Mouse (Mus musculus): ENCODE measurements around the gene Elof1. TPM values are rescaled to one million over a fixed set of nuclear protein-coding genes. Genes with fewer than 3 reads are reported as not detected.
A peak's percentile ranks its signal among the peaks of the same experiment; 100 is the strongest.
"Not testable (repeated sequence)": the region's sequence is repeated elsewhere in the genome, so short reads cannot be mapped to it uniquely, and the experiment has no call there.

Gene Elof1
- polyA plus RNA-seq, 1 experiment from 2014 or later: 190 TPM

DNA sequence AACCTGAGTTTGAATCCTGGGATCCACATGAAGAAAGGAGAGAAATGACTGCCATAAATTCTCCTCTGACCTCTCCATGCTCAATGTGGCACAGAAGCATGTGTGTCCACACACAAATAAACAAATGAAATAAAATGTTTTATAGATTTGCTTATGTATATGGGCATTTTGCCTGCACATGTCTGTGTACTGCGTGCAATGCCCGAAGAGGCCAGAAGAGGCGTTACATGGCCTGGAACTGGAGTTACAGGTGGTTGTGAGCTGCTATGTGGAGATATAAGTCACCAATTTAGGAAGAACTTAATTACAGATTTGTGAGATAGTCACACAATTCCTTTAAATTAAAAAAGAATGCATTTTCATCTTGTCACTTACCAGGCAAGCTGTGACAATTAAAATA, 36.8 kb upstream of the Elof1 start:
- Histone ChIP-seq H3K27me3 (no peaks in the 10 kb centered on the region; the same call in 1 of the 2 replicates), H3K27ac (no peak overlapping the region), H3K4me1 (replicated peaks) (peaks cover 19% of the 10 kb centered on the region), H3K9me3 (no peaks in the 10 kb centered on the region), H3K4me2 (replicated peaks) (no peak overlapping the region), H3K36me3 (no peaks in the 10 kb centered on the region), H3K9ac (replicated peaks) (no peak overlapping the region), H3K4me3 (replicated peaks) (no peak overlapping the region)
- ATAC-seq: no peak
- 87% methylated on average over 3 of the region's 3 CpGs for WGBS

DNA sequence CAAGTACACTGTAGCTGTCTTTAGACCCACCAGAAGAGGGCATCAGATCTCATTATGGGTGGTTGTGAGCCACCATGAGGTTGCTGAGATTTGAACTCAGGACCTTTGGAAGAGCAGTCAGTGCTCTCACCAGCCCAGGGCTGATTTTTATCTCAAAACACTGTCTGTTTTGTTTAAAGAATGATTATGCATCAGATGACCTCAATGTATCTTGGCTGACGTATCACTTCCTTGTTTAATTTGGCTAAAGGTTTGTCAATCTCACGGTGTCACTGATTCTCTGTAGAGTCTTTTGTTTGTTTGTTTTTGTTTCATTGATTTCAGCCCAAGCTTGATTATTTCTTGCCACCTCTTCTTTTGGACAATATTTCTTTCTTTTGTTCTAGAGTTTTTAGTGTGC, 34.0 kb upstream of the Elof1 start:
- no peaks in the 10 kb centered on the region for H3K9me3 ChIP-seq
- no peaks in the 10 kb centered on the region for H3K27me3 ChIP-seq
- H3K27ac ChIP-seq: no peak overlapping the region
- no peak overlapping the region for H3K4me2 ChIP-seq (replicated peaks)
- no peak for ATAC-seq
- H3K4me1 ChIP-seq (replicated peaks): peaks cover 4% of the 10 kb centered on the region
- H3K36me3 ChIP-seq: no peaks in the 10 kb centered on the region
- 89% methylated on average over 2 of the region's 2 CpGs for WGBS
- H3K9ac ChIP-seq (replicated peaks): no peak overlapping the region
- H3K4me3 ChIP-seq (replicated peaks): no peak overlapping the region

DNA sequence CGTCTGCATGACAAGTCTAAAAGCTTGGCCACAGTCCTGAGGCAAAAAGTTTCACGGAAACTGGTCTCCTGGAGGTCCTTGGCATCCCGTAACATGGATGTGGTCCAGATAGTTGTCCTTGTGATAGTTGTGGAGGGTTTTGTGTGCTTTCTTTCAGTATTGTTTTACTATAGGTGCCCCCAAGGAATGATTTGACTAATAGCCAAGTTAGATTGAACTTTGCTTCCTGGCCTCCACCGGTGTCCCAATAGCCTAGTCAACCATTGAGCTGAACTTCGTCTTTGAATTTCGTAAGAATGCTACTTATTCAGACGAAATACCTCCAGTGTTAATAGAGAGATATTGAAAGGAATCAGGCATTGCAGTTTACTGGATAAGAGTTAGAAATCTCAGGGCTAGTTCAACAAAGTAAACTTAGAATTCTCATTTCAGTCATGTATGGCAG, 33.3 kb upstream of the Elof1 start:
- H3K4me1 ChIP-seq (replicated peaks); H3K4me2 ChIP-seq (replicated peaks); H3K27ac ChIP-seq; ATAC-seq; H3K9me3 ChIP-seq; H3K4me3 ChIP-seq (replicated peaks); H3K27me3 ChIP-seq; H3K36me3 ChIP-seq; H3K9ac ChIP-seq (replicated peaks): not testable (repeated sequence)
- WGBS: 85% methylated on average over 7 of the region's 7 CpGs

DNA sequence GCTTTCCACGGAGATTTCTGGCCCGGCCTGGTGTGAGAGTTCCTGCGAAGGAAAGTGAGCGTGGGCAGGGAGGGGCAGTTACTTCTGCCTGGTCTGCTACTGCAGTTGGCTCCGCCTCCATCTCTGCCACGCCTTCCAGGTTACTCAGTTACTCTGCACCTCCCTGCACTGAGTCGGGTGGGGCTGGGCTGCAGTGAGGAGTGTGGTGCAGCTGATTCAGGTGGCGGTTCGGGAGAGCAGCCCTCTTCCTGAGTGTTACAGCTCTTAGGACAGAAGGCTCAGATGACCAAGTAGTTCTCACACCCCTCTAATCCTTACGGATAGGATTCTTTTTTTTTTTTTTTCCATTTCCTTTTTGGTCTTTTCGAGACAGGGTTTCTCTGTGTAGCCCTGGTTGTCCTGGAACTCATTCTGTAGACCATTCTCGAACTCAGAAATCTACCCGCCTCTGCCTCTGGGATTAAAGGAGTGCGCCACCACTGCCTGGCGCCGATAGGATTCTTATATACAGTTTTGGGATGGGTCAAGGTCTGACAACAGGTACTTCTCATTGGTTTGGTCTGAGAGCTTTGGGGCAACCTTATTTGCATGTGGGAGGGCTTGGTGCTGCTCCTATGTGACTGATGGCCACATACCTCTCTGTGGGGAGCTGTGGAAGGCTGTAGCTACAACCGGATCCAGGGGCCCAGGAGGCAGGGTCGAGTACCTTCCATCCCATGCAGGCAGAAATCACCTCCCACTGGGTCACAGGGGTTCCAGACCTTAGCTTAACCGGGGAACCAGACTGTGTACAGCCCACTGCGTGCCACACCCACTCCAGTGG, 32.7 kb upstream of the Elof1 start:
- Histone ChIP-seq H3K4me1 (replicated peaks) (no peaks in the 10 kb centered on the region), H3K9ac (replicated peaks) (no peak overlapping the region), H3K4me2 (replicated peaks) (no peak overlapping the region), H3K9me3 (no peaks in the 10 kb centered on the region), H3K36me3 (no peaks in the 10 kb centered on the region), H3K27me3 (no peaks in the 10 kb centered on the region), H3K4me3 (replicated peaks) (no peak overlapping the region), H3K27ac (no peak overlapping the region)
- WGBS: 78% methylated on average over 20 of the region's 20 CpGs
- no peak for ATAC-seq

DNA sequence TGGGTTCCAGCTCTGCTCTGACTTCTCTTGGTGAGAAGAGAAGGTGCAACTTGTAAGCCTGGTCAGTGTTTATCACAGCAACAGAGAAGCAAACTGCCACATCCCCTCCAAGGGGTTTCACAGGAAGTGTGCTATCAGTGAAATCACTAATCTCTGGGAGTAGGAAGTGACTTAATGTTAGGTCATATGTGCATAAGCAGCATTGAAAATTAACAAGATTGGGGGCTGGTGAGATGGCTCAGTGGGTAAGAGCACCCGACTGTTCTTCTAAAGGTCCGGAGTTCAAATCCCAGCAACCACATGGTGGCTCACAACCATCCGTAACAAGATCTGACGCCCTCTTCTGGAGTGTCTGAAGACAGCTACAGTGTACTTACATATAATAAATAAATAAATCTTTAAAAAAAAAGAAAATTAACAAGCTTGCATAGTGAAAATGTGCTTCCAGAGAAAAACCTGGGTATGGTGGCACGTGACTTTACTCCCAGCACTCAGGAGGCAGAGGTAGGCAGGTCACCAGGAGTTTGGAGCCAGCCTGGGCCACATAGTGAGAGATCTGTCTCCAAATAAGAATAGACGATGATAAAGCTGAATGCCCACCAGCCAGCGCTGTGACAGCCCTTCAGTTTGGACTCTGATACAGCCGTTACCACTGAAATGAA, 27.5 kb upstream of the Elof1 start:
- no peak overlapping the region for H3K4me2 ChIP-seq (replicated peaks)
- no peak overlapping the region for H3K27ac ChIP-seq
- whole genome bisulfite sequencing: 81% methylated on average over 8 of the region's 8 CpGs
- H3K4me3 ChIP-seq (replicated peaks): no peak overlapping the region
- H3K4me1 ChIP-seq (replicated peaks): no peaks in the 10 kb centered on the region
- no peak for ATAC-seq
- no peaks in the 10 kb centered on the region for H3K27me3 ChIP-seq
- no peaks in the 10 kb centered on the region for H3K36me3 ChIP-seq
- no peak overlapping the region for H3K9ac ChIP-seq (replicated peaks)
- H3K9me3 ChIP-seq: no peaks in the 10 kb centered on the region

DNA sequence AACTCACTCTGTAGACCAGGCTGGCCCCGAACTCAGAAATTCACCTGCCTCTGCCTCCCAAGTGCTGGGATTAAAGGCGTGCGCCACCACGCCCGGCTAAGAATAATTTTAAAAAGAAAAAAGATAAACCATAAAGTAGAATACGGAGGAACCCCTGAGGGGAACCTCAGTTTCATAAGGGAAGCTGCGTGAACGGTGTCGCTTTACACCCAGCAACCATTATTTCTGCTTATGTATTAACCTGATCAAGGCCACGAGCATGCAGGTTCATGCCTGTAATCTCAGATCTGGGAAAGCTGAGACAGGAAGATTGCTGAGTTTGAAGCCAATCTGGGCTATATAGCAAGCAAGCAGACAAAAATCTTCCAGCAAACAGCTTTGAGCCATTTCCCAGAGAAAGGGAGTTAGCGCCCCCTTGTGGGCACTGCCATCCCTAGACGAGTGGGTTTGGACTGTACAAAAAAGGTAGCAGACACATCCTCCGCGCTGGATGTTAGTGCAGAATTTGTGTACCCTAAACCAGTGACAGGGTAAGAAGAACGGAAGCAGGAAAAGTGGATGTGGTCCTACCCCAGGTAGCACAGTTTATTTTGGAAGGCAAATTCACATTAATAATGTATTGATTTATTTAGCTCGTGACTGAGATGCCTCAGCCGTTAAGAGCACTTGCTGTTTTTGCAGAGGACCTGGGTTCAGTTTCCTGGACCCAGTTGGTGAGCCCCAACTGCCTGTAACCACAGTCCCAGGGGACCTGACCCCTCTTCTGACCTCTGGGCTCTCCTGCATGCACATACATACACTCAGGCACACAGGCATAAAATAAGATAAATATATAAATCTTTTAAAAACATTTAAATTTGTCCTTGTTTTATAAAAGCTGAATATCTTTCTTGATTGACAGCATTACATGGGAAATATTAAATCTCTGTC, 26.4 kb upstream of the Elof1 start:
- no peaks in the 10 kb centered on the region for H3K36me3 ChIP-seq
- no peak overlapping the region for H3K27ac ChIP-seq
- H3K9ac ChIP-seq (replicated peaks): no peak overlapping the region
- no peak overlapping the region for H3K4me3 ChIP-seq (replicated peaks)
- no peaks in the 10 kb centered on the region for H3K27me3 ChIP-seq
- no peak overlapping the region for H3K4me2 ChIP-seq (replicated peaks)
- H3K9me3 ChIP-seq: no peaks in the 10 kb centered on the region
- peak; percentile 67; the same call in 1 of the 2 replicates for ATAC-seq
- no peaks in the 10 kb centered on the region for H3K4me1 ChIP-seq (replicated peaks)
- 58% methylated on average over 17 of the region's 17 CpGs for WGBS

DNA sequence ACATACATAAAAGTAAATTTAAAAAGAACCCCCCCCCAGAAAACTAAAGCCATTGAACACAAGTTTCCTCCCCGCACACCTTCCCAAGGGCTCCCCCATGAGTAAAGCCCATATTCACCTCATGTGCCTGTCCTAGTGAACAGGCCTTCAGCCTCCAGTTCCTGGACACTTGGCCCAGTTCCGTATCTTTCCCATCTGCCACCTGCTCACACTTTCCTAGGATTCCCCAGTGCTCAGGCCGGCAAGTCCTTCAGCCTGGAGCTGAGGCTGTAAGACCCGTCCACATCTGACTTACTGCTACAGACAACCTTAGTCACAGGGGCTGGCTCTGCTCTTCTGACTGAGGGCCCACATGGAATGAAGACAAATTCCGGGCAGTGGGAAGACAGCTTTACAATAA, 22.8 kb upstream of the Elof1 start:
- Histone ChIP-seq H3K4me2 (replicated peaks) (no peak overlapping the region), H3K27ac (no peak overlapping the region), H3K36me3 (no peaks in the 10 kb centered on the region), H3K27me3 (peaks cover 5% of the 10 kb centered on the region; the same call in 1 of the 2 replicates), H3K9ac (replicated peaks) (no peak overlapping the region), H3K4me1 (replicated peaks) (peaks cover 10% of the 10 kb centered on the region), H3K4me3 (replicated peaks) (no peak overlapping the region), H3K9me3 (no peaks in the 10 kb centered on the region)
- ATAC-seq: no peak
- 93% methylated on average over 5 of the region's 5 CpGs for WGBS

DNA sequence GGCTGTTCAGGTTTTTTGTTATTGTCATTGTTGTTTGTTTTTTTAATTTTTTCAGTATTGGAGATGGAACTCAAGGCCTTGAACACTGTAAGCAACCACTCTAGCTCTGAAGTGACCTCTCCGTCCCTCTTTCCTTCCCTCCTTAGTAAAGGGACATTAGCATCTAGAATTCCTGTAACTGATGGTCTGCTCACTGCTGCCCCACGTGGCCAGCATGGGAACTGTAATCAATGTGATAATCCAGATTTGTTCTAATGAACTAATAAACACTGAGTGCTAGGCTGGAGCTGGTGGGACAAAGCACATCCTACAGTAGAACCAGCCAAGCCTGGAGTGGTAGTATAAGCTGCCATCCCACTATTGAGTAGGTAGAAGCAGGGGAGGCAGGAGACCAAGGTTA, 21.5 kb upstream of the Elof1 start:
- no peak for ATAC-seq
- Histone ChIP-seq H3K9me3 (no peaks in the 10 kb centered on the region), H3K36me3 (no peaks in the 10 kb centered on the region), H3K27ac (no peak overlapping the region), H3K4me2 (replicated peaks) (no peak overlapping the region), H3K27me3 (peaks cover 5% of the 10 kb centered on the region; the same call in 1 of the 2 replicates), H3K9ac (replicated peaks) (no peak overlapping the region), H3K4me1 (replicated peaks) (peaks cover 10% of the 10 kb centered on the region), H3K4me3 (replicated peaks) (no peak overlapping the region)
- WGBS: 37% methylated on average over 2 of the region's 2 CpGs

DNA sequence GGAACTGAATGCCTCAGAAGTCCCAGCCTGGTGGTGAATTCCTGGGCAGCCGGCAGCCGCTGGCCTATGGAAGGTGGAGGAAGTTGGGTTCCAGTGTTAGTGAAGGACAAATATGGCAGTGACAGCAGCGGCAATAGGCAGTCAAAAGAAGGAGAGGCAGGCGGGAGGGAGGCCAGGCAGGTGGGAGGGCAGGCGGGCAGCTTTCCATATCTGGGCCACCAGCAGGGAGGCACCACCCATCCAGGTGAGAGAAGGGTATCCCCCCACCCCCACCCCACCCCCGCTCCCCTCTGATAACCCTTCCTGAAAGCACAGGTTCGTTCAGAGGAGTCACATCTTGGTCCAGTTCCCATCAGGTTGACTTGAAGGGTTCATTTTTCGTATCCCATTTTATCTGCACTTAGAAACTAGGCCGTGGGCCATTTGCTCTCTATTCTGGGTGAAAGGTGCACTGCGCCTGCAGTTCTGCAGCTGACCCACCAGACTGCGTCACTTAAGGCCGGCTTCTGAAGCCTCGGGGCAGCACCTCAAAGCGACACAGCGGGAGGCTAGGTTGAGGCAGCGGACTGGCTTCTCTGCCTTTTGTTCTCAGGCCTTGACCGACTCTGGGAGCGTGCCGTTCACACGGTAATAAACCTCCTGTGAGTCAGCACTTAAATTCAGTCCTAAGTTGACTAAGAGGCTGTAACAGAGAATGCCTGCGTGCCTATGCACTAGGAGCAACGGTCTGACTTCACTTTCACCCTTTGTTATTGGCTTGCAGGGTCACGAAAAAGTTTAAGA, 20.0 kb upstream of the Elof1 start:
- Histone ChIP-seq H3K9ac (replicated peaks) (no peak overlapping the region; the same call in 1 of the 2 replicates), H3K9me3 (no peaks in the 10 kb centered on the region), H3K4me3 (replicated peaks) (no peak overlapping the region), H3K4me1 (replicated peaks) (peaks cover 11% of the 10 kb centered on the region), H3K27me3 (peaks cover 16% of the 10 kb centered on the region), H3K27ac (no peak overlapping the region), H3K36me3 (no peaks in the 10 kb centered on the region), H3K4me2 (replicated peaks) (no peak overlapping the region)
- 11% methylated on average over 23 of the region's 23 CpGs for WGBS
- ATAC-seq: no peak

DNA sequence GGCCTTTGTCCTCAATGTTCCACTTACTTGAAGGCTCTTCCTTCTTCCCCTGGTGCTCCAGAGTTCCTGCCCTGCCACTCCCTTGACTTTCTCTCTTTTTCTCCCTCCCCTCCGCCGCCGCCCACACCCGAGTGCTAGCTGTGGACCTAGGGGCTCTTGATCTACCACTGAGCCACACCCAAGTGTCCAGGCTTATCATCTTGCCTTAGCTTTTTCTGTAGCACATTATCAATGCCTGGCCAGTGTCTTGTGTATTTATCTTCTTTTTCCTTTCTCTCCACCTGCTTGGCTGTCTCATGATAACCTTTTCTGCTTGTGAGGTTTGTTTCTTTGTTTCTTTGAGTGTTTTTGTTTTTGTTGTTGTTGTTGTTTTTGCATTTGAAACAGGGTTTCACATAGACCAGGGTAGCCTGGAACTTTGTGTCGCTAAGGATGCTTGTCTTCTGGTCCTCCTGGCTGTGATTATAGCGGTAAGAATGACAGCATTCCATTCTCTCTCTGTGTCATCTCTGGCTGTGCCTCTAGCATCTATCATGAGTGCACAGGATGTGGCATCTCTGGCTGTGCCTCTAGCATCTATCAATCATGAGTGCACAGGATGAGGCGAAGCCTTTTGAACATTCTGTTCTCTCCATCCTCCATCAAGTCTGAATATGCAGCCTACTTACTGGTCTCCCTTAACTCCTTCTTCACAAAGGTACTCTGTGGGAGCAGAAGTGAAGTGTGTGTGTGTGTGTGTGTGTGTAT, 18.8 kb upstream of the Elof1 start, which contains the start of gene Acp5:
Acp5 (minus strand) TSS at position 68 of the 747 bp plus-strand sequence.
- H3K36me3 ChIP-seq: no peaks in the 10 kb centered on the region
- no peak within 1 kb of the TSS for H3K27ac ChIP-seq
- H3K9me3 ChIP-seq: no peaks in the 10 kb centered on the region
- H3K9ac ChIP-seq (replicated peaks): no peak within 1 kb of the TSS
- 78% methylated on average over 7 of the region's 7 CpGs for WGBS
- peaks cover 20% of the 10 kb centered on the region for H3K4me1 ChIP-seq (replicated peaks)
- H3K27me3 ChIP-seq: peaks cover 28% of the 10 kb centered on the region
- no peak within 1 kb of the TSS for H3K4me2 ChIP-seq (replicated peaks)
- H3K4me3 ChIP-seq (replicated peaks): no peak within 1 kb of the TSS
- ATAC-seq: no peak

Measured in midbrain, embryonic 13.5 days (tissue).